Mouse (Mus musculus) hindbrain, embryonic 13.5 days (tissue): ENCODE results near the gene Rab17. TPM values are rescaled to one million over a fixed set of nuclear protein-coding genes. Genes with fewer than 3 reads are reported as not detected.

ENCODE experiments used
- ATAC-seq: fragments of 200-750 bp; cut with Nextera tagmentation; 2 replicates; pipeline ENCODE4 v1.8.0; 2017; ENCODE audit warnings: moderate TSS enrichment; ENCODE audit not compliant: low FRiP score
- H3K27ac ChIP-seq: fragments of 300-500 bp; sonication (generic); 2 replicates; pipeline ENCODE4 v1.5.1; 2015; ENCODE audit warnings: inconsistent platforms, mild to moderate bottlenecking, moderate library complexity
- H3K27me3 ChIP-seq: fragments of 300-500 bp; sonication (generic); 2 replicates; pipeline ENCODE4 v1.6.1; 2015; ENCODE audit warnings: mild to moderate bottlenecking, inconsistent platforms
- H3K36me3 ChIP-seq: fragments of 300-500 bp; sonication (generic); 2 replicates; pipeline ENCODE4 v1.6.1; 2015; ENCODE audit warnings: mild to moderate bottlenecking, inconsistent platforms
- H3K4me1 ChIP-seq: fragments of 300-500 bp; sonication (generic); replicated peaks from 2 replicates; pipeline ENCODE4 v1.6.1; 2015; ENCODE audit warnings: inconsistent platforms
- H3K4me2 ChIP-seq: fragments of 300-500 bp; sonication (generic); 2 replicates; pipeline ENCODE4 v1.6.1; 2015; ENCODE audit warnings: inconsistent platforms, mild to moderate bottlenecking, moderate library complexity
- H3K4me3 ChIP-seq: fragments of 300-500 bp; sonication (generic); 2 replicates; pipeline ENCODE4 v1.5.1; 2015; ENCODE audit warnings: mild to moderate bottlenecking, inconsistent platforms
- H3K9ac ChIP-seq: fragments of 300-500 bp; sonication (generic); 2 replicates; pipeline ENCODE4 v1.6.1; 2015; ENCODE audit warnings: mild to moderate bottlenecking, inconsistent platforms
- H3K9me3 ChIP-seq: fragments of 300-500 bp; sonication (generic); 2 replicates; pipeline ENCODE4 v1.6.1; 2016; ENCODE audit warnings: inconsistent platforms
- WGBS: fragments of 180-500 bp; shearing (Covaris S2); methylation state at CpG from one replicate; pipeline ENCODE4 v1.1.7; 2015; 5-methylcytosine and 5-hydroxymethylcytosine counted together
- polyA plus RNA-seq: library from polyadenylated mRNA; unstranded; fragments of >200 nt; fragmentation: Nextera tagmentation; extraction: Ambion mirVana; gene quantifications from 2 replicates; pipeline ENCODE4 v1.2.1, GENCODE M21; 2015

Rab17 gene
- polyA plus RNA-seq, 1 experiment from 2014 or later = 0.55 TPM

GRCm38 (mm10) chr1:90953688-90954087 is 15.8 kb downstream of the Rab17 start:
- peaks cover 7% of the 10 kb centered on the region; the same call in 1 of the 2 replicates for H3K27me3 ChIP-seq
- H3K9me3 ChIP-seq = no peaks in the 10 kb centered on the region
- ATAC-seq = no peak
- 80% methylated on average over 11 of the region's 11 CpGs for WGBS
- H3K4me1 ChIP-seq = no peaks in the 10 kb centered on the region; the same call in 1 of the 2 replicates
- no peak overlapping the region for H3K27ac ChIP-seq
- H3K4me2 ChIP-seq = no peak overlapping the region
- no peaks in the 10 kb centered on the region for H3K36me3 ChIP-seq
- H3K4me3 ChIP-seq = no peak overlapping the region
- H3K9ac ChIP-seq = no peak overlapping the region

- Histone ChIP-seq H3K36me3 (no peaks in the 10 kb centered on the region), H3K27me3 (no peaks in the 10 kb centered on the region; the same call in 1 of the 2 replicates), H3K4me2 (no peak within 1 kb of the TSS), H3K9me3 (no peaks in the 10 kb centered on the region), H3K27ac (no peak within 1 kb of the TSS), H3K4me3 (no peak within 1 kb of the TSS), H3K4me1 (no peaks in the 10 kb centered on the region; the same call in 1 of the 2 replicates), H3K9ac (no peak within 1 kb of the TSS)
- 76% methylated on average over 8 of the region's 8 CpGs for WGBS
- no peak for ATAC-seq
Measured at GRCm38 (mm10) chr1:90952808-90953207, 16.7 kb downstream of the Rab17 start, which contains the start of gene Prlh. Prlh (plus strand) TSS chr1:90953108.

- Histone ChIP-seq H3K27me3 (no peaks in the 10 kb centered on the region), H3K4me2 (no peak overlapping the region), H3K9ac (no peak overlapping the region), H3K27ac (no peak overlapping the region), H3K36me3 (no peaks in the 10 kb centered on the region), H3K4me1 (no peaks in the 10 kb centered on the region; the same call in 1 of the 2 replicates), H3K4me3 (no peak overlapping the region), H3K9me3 (no peaks in the 10 kb centered on the region)
- 88% methylated on average over 7 of the region's 7 CpGs for WGBS
- ATAC-seq = no peak
Measured at GRCm38 (mm10) chr1:90951670-90952069, 17.8 kb downstream of the Rab17 start.

DNA sequence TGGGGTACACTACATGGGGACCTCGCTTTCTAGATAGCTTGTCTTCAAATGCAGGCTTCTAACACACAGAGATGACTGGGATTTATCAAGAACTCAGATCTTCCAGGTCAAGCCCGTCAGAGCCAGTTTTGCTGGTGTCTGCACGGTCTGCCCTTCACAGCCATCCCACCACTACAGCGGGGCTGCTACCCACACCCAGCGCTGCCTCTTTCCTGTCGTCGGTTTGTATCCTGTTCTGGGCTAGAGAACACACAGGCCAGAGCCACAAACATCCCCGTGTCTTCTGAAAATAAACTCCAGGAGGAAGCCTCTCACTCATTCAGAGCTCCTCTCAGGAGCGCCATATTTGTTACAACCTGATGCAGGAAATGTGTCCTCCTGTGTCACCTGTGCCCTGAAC is 20.2 kb downstream of the Rab17 start:
- 76% methylated on average over 9 of the region's 9 CpGs for WGBS
- H3K9ac ChIP-seq = no peak overlapping the region
- no peak overlapping the region for H3K27ac ChIP-seq
- ATAC-seq = no peak
- H3K27me3 ChIP-seq = no peaks in the 10 kb centered on the region
- no peak overlapping the region for H3K4me2 ChIP-seq
- no peaks in the 10 kb centered on the region for H3K9me3 ChIP-seq
- no peak overlapping the region for H3K4me3 ChIP-seq
- H3K4me1 ChIP-seq = no peaks in the 10 kb centered on the region
- H3K36me3 ChIP-seq = no peaks in the 10 kb centered on the region

DNA sequence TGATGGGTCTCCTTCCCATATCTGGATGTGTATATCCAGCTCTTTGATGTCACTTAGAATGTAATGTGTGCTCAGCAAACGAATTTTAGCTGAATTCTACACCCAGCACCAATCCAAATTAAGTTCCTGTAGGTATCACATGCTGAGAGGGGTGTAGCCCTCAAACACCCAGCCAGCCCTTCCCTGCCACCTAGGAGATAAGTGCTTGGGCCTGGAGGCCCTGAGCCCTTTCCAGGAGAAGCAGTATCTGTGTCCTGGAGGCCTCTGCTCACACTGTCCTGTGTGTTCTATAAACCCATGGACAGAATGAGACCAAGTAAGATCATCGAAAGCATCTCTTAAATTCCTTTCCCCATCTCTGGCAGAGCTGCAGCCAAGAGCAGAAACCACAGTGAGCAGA is 22.2 kb downstream of the Rab17 start:
- Histone ChIP-seq H3K4me3 (no peak overlapping the region), H3K27me3 (0 out of 2 replicates have a peak, but pooled peaks cover 3% of the 10 kb centered on the region), H3K4me1 (no peaks in the 10 kb centered on the region), H3K36me3 (no peaks in the 10 kb centered on the region), H3K9me3 (no peaks in the 10 kb centered on the region), H3K27ac (no peak overlapping the region), H3K4me2 (no peak overlapping the region), H3K9ac (no peak overlapping the region)
- 72% methylated on average over 2 of the region's 2 CpGs for WGBS
- no peak for ATAC-seq

DNA sequence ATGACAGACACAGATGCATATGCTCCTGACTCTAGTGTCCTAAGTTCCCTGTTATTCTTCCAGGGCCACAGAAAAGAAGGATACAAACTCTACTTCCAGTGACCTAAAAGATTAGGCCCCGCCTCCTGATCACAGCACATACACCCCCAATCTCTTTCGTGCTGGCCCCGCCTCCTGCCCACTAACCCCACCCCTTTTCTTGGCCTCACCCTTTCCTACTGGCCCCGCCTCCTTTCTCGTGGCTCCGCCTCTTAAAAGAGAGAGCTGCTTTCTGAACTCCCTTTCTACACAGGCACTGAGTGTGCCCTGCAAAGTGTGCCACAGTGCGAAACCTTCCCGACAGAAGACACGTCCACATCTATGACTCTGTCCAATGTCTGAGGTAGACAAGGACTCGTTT is 24.3 kb downstream of the Rab17 start:
- ATAC-seq = no peak
- H3K4me1 ChIP-seq = no peaks in the 10 kb centered on the region
- whole genome bisulfite sequencing = 49% methylated on average over 10 of the region's 10 CpGs

DNA sequence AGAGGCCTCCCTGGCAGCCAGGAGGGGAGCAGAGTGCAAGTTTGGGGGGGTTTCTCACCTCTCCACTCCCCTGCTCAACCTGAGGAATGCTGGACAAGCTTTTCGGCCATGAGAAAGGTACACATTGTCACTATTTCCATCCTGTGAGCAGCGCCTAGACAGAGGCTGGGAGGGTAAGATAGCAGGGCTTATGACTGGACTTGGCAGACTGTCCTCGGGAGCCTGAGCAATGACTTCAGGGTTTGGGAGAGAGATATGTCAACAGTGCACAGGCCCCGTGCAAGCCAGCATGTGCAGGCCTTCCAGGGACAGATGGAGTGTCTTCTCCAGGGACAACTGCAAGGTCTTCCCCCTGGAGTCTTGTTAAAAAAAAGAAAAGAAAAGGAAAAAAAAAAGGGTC is 29.5 kb downstream of the Rab17 start:
- 0 out of 2 replicates have a peak, but pooled peaks cover 4% of the 10 kb centered on the region for H3K27me3 ChIP-seq
- H3K4me1 ChIP-seq = no peaks in the 10 kb centered on the region
- no peaks in the 10 kb centered on the region for H3K36me3 ChIP-seq
- H3K9me3 ChIP-seq = no peaks in the 10 kb centered on the region
- no peak overlapping the region for H3K4me2 ChIP-seq
- no peak overlapping the region for H3K9ac ChIP-seq
- 81% methylated on average over 4 of the region's 4 CpGs for WGBS
- ATAC-seq = no peak
- H3K27ac ChIP-seq = no peak overlapping the region
- no peak overlapping the region for H3K4me3 ChIP-seq

More for the DNA sequence above, 24.3 kb downstream of the Rab17 start:
- no peak overlapping the region for H3K4me2 ChIP-seq
- 0 out of 2 replicates have a peak, but pooled peaks cover 3% of the 10 kb centered on the region for H3K27me3 ChIP-seq
- H3K9ac ChIP-seq = no peak overlapping the region
- H3K27ac ChIP-seq = no peak overlapping the region
- H3K4me3 ChIP-seq = no peak overlapping the region
- no peaks in the 10 kb centered on the region for H3K36me3 ChIP-seq
- H3K9me3 ChIP-seq = no peaks in the 10 kb centered on the region

- 70% methylated on average over 9 of the region's 9 CpGs for WGBS
Measured at GRCm38 (mm10) chr1:90936990-90937389, 32.5 kb downstream of the Rab17 start.

DNA sequence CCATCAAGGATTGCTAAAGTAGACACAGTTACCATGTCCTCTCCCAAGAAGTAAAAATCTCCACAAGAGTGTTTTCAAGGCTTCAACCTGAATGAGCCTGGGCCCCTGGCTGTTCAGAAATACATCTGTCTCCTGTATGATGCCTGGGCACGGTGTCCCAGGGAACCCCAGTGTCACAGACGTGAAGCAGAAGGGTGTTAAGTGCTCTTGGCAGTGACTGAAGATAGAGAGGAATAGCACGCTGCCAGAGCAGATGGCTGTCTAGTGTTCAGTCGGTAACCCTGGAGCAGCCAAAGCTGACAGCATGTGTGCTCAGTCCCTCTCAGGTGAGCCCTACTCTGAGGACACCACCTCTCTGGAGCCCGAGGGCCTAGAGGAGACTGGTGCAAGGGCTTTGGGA is 36.5 kb downstream of the Rab17 start:
- ATAC-seq = no peak
- H3K4me2 ChIP-seq = no peak overlapping the region
- no peak overlapping the region for H3K4me3 ChIP-seq
- H3K36me3 ChIP-seq = no peaks in the 10 kb centered on the region
- H3K9ac ChIP-seq = no peak overlapping the region
- 83% methylated on average over 5 of the region's 5 CpGs for WGBS
- H3K27ac ChIP-seq = no peak overlapping the region
- H3K4me1 ChIP-seq = peaks cover 4% of the 10 kb centered on the region
- no peaks in the 10 kb centered on the region for H3K9me3 ChIP-seq
- peaks cover 7% of the 10 kb centered on the region for H3K27me3 ChIP-seq

More at GRCm38 (mm10) chr1:90936990-90937389, 32.5 kb downstream of the Rab17 start:
- Histone ChIP-seq H3K9me3 (no peaks in the 10 kb centered on the region), H3K36me3 (no peaks in the 10 kb centered on the region), H3K9ac (no peak overlapping the region), H3K4me1 (no peaks in the 10 kb centered on the region), H3K27ac (no peak overlapping the region), H3K27me3 (0 out of 2 replicates have a peak, but pooled peaks cover 3% of the 10 kb centered on the region), H3K4me2 (no peak overlapping the region), H3K4me3 (no peak overlapping the region)
- ATAC-seq = no peak

GRCm38 (mm10) chr1:90928575-90928934 is 40.9 kb downstream of the Rab17 start:
- H3K4me1 ChIP-seq = peaks cover 10% of the 10 kb centered on the region
- ATAC-seq = 0 out of 2 replicates have a peak, but pooled peaks have one; percentile 43
- H3K4me3 ChIP-seq = no peak overlapping the region
- no peaks in the 10 kb centered on the region for H3K9me3 ChIP-seq
- H3K9ac ChIP-seq = no peak overlapping the region
- no peak overlapping the region for H3K27ac ChIP-seq
- 6% methylated on average over 6 of the region's 6 CpGs for WGBS
- peak overlapping the region; percentile 54 for H3K4me2 ChIP-seq
- peaks cover 15% of the 10 kb centered on the region for H3K27me3 ChIP-seq
- H3K36me3 ChIP-seq = no peaks in the 10 kb centered on the region

- Histone ChIP-seq H3K27me3 (peaks cover 15% of the 10 kb centered on the region), H3K4me1 (peaks cover 10% of the 10 kb centered on the region), H3K4me2 (peak overlapping the region; percentile 54), H3K36me3 (no peaks in the 10 kb centered on the region), H3K4me3 (peak overlapping the region; percentile 23), H3K9ac (no peak overlapping the region; the same call in 1 of the 2 replicates), H3K27ac (no peak overlapping the region), H3K9me3 (no peaks in the 10 kb centered on the region)
- 1% methylated on average over 23 of the region's 23 CpGs for WGBS
- peak; percentile 32; the same call in 1 of the 2 replicates for ATAC-seq
Measured at GRCm38 (mm10) chr1:90927929-90928574, 41.4 kb downstream of the Rab17 start.

- Histone ChIP-seq H3K9me3 (no peaks in the 10 kb centered on the region), H3K4me2 (no peak overlapping the region), H3K4me1 (peaks cover 10% of the 10 kb centered on the region), H3K9ac (no peak overlapping the region), H3K36me3 (no peaks in the 10 kb centered on the region), H3K27me3 (peaks cover 15% of the 10 kb centered on the region), H3K4me3 (no peak overlapping the region), H3K27ac (no peak overlapping the region)
- ATAC-seq = no peak
- WGBS = 61% methylated on average over 15 of the region's 15 CpGs
Measured at GRCm38 (mm10) chr1:90927308-90927707, 42.2 kb downstream of the Rab17 start.

GRCm38 (mm10) chr1:90926030-90926429 is 43.4 kb downstream of the Rab17 start:
- H3K27ac ChIP-seq = no peak overlapping the region
- H3K27me3 ChIP-seq = peaks cover 15% of the 10 kb centered on the region
- no peaks in the 10 kb centered on the region for H3K36me3 ChIP-seq
- WGBS = 81% methylated on average over 4 of the region's 4 CpGs
- H3K9me3 ChIP-seq = no peaks in the 10 kb centered on the region
- ATAC-seq = no peak
- H3K4me2 ChIP-seq = no peak overlapping the region
- H3K4me1 ChIP-seq = peaks cover 10% of the 10 kb centered on the region
- no peak overlapping the region for H3K4me3 ChIP-seq
- no peak overlapping the region for H3K9ac ChIP-seq
